Mouse (Mus musculus) adrenal gland, adult 2 months (tissue): ENCODE data around the gene Sox12. TPM values are rescaled to one million over a fixed set of nuclear protein-coding genes. Genes with fewer than 3 reads are reported as not detected.
"Not testable (repeated sequence)": the region's sequence is repeated elsewhere in the genome, so short reads cannot be mapped to it uniquely, and the experiment has no call there.

ENCODE experiments used
- DNase-seq: peaks from one replicate; pipeline ENCODE4 v3.0.0; 2021
- polyA plus RNA-seq: library from polyadenylated mRNA; depleted of rRNA; stranded (reverse); fragments of >200 nt; gene quantifications from 2 replicates; pipeline ENCODE4 v1.2.3, GENCODE M21; 2012; rRNA removed
- total RNA-seq, 2 experiments: library from RNA; stranded (reverse); gene quantifications; 2 replicates each; pipeline ENCODE4 v1.2.3; 2021

Sox12 gene
- total and polyA plus RNA-seq, 3 experiments: 6.2 to 15.9 (median 11.0) TPM

DNA sequence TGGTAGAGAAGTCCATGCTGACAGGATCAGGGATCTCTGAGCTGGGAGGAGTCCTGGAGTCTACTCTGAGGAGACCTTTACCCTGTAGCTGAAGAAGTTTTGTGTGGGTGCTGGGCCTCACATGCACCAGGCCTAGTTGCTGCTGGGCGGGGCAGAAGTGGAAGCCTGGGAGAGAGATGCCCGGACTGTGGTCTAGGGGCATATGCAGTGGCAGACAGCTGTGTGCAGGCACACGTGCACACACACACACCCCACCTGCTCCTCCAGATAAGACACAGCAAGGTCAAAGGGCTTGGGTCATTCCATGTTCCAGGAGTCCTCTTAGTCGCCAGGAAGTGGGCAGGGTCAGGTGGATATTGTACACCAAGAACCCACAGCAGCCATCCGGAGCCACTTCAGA is 38.2 kb downstream of the Sox12 start:
- no peak for DNase-seq

DNA sequence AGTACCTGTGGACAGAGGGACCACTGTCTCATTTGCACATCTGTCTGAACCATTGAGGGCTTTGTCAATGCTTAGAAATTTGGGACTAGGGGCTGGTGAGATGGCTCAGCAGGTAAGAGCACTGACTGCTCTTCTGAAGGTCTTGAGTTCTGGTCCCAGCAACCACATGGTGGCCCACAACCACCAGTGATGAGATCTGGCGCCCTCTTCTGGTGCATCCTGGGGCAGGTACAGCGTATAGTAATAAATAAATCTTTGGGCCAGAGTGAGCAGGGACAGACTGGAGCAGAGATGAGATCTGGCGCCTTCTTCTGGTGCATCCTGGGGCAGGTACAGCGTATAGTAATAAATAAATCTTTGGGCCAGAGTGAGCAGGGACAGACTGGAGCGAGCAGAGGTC is 38.9 kb downstream of the Sox12 start:
- not testable (repeated sequence) for DNase-seq

DNA sequence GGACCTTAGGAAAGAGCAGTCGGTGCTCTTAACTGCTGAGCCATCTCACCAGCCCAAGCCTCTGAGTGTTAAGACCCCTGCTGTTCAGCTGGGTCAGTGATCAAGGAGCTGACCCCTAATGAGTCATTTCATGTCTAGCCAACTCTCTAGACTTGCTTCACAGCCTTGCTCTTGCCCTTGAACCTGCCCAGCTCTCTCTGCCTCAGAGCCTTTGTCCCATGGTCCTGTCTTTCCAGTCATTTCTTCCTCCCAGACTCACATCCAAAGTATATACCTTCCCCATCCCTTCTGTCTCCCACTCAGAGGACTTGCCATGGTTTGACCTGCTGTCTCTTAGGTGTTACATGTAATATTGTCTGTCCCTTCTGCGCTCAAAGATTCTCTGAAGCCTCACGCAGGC is 40.6 kb downstream of the Sox12 start:
- peak; percentile 51 for DNase-seq

DNA sequence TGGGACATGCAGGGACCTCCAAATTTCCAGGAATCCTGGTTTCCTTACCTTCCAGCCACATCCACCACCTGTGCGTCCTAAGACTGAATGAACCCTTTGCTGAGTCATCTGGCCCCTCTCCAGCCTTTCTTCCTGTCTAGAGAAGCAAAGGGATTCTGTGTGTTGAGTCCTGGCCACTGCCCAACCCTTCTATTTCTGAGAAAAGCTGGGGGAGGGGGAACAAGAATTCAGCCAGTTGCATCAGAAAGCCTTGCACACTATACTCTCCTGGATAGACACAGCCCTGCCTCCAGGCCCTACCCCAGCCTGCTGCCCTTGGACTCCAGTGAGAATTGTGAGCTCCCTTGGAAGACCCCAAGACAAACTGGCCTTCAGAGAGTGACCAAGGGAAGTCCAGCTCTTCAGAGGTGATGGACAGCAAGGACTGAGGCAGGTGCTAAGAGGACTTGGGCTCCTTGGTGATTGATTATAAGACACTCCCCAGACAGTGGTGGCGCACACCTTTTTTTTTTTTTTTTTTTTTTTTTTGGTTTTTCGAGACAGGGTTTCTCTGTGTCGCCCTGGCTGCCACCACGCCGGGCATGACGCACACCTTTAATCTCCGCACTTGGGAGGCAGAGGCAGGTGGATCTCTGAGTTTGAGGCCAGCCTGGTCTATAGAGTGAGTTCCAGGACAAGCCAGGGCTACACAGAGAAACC is 47.9 kb downstream of the Sox12 start:
- DNase-seq: peak; percentile 84

DNA sequence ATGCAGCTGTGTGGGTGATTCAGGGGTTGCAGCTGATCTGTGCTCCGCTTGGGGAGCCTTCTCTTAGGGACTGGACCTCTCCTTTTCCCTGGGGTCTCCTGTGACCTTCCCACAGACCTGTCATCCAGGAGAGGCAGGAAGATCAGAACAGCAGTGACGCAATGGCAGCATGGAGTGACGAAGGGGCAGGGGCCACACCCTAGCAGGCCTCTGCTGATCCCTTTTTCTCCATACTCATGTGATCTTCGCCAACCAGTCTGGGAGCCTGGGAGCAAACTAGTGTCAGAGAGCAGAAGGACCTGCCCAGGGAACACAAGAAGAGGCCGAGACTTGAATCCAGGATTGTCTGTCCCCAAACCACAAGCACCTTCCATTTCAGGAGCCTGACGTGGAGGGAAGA is 48.7 kb downstream of the Sox12 start:
- DNase-seq: no peak

DNA sequence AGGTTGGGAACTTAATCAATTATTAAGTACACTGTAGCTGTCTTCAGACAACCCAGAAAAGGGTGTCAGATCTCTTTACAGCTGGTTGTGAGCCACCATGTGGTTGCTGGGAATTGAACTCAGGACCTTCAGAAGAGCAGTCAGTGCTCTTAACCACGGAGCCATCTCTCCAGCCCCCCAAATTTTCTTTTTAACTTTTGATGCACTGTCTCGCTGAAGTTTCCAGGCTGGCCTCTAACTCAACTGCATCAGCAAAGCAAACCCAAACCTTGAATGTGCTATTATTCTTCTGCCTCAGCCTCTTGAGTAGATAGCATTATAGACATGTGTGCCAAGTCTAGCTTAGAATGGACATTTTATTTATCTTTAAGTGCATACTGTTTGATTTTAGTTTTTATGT is 50.1 kb downstream of the Sox12 start:
- DNase-seq: no peak

DNA sequence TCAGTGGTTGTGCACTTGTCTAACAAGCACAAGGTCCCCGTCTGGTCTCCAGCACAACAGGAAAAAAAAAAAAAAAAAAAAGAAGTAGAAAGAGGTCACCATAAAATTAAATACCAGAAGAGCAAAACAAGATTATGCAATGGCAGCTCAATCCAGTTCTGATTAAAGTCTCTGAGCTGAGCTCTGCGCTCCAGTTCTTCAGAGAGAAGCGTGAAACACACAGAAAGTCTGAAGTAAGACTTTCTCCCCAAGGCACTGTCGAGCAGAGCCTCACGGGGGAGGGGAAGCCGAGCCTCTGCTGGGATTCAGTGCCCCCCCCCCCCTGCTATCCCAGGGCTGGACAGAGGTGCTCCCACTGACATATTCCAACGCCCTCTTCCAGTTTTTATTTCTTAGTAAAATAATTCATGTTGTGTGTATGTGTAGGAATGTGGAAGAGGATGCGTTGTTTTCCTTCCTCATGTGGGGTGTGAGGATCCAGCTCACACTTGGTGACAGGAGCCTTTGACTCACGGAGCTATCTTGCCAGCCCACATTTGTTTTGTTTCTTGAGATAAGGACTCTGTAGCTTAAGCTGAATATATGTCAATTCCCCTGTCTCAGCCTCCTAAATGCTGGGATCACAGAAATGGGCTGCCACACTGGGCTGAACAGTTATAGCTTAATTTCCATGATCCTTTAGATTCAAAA is 50.9 kb downstream of the Sox12 start:
- no peak for DNase-seq

DNA sequence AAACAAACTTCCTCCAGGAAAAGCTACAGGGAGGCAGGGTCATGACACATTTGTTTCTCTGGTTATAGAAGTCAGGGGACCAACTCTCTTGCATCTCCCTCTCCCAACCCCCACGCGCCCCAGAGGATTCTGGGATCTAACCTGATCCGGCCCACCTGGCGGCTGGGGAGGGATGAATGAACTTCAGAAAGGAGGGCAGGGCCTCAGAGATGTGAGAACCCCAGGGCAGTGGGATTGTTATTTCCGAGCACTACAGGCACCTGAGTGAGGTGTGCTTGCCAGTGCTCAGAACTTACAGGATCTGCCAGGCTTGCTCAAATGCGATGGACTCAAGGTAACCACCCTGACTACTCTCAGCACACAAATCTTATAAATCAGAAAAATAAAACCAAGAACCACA is 52.5 kb downstream of the Sox12 start:
- peak; percentile 3 for DNase-seq

DNA sequence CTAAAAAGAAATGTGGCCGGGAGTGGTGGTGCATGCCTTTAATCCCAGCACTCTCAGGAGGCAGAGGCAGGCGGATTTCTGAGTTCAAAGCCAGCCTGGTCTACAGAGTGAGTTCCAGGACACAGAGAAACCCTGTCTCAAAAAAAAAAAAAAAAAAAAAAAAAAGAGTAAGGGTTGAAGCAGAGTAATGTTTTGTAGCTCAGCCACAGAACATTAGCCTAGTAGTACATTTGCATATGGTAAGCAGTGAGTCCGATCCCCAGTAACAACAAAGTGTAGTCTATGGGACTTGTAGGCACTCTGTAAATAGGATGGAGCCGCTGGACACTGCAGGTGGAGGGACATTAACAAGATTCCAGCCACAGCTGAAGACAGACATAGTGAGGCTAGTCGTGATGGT is 53.0 kb downstream of the Sox12 start:
- DNase-seq: no peak

DNA sequence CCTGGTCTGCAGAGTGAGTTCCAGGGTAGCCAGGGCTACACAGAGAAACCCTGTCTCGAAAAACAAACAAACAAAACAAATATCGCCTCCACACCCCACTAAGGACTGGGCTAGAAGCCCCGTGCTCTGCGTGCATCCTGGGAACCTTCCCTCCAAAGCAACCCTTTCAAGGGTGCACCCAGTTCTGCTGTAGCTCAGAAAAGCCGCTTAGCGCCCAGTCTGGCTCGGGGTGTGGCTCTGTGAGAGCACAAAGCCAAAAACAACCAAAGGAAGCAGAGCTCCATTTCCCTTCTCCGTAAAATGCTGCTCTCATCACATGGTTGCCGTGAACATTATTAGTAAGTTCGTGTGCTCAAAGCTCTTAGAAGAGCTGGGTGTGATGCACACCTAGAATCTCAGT is 53.5 kb downstream of the Sox12 start:
- DNase-seq: no peak

Other genes with a start within 250 kb of the Sox12 start
- gene Csnk2a1, start 171.2 kb downstream of the Sox12 start, total RNA-seq: 10 to 100 TPM; 91.7 to 93.7 TPM
- gene Csnk2a1, start 171.2 kb downstream of the Sox12 start, polyA plus RNA-seq: 8.4 and 10.6 TPM in 2 replicates
- gene Tbc1d20, start 104.2 kb downstream of the Sox12 start, total RNA-seq: 100 to 1,000 TPM; 121 to 162 TPM
- 63.3 and 69.8 TPM in 2 replicates for gene Tbc1d20, start 104.2 kb downstream of the Sox12 start, polyA plus RNA-seq
- gene Rbck1, start 65.4 kb downstream of the Sox12 start, total RNA-seq: 100 to 1,000 TPM; 103 to 107 TPM
- gene Rbck1, start 65.4 kb downstream of the Sox12 start, polyA plus RNA-seq: 328 and 381 TPM in 2 replicates
- 10 to 100 TPM in 1 of 2 experiments, 1 to 10 TPM in 1; 2.8 to 23.9 TPM for gene Trib3, start 54.0 kb downstream of the Sox12 start, total RNA-seq
- gene Trib3, start 54.0 kb downstream of the Sox12 start, polyA plus RNA-seq: 5.8 and 6.9 TPM in 2 replicates
- gene Nrsn2, start 21.4 kb downstream of the Sox12 start, total RNA-seq: 1 to 10 TPM; 3.9 to 5.0 TPM
- 7.4 and 8.4 TPM in 2 replicates for gene Nrsn2, start 21.4 kb downstream of the Sox12 start, polyA plus RNA-seq
- 1 to 10 TPM; 5.4 to 7.8 TPM for gene Zcchc3, start 17.0 kb upstream of the Sox12 start, total RNA-seq
- 3.3 and 3.7 TPM in 2 replicates for gene Zcchc3, start 17.0 kb upstream of the Sox12 start, polyA plus RNA-seq
- under 1 TPM; 0.32 to 0.35 TPM for gene 6820408C15Rik, start 17.5 kb upstream of the Sox12 start, total RNA-seq
- gene 6820408C15Rik, start 17.5 kb upstream of the Sox12 start, polyA plus RNA-seq: 0.07 and 0.13 TPM in 2 replicates
- gene Defb23, start 66.6 kb upstream of the Sox12 start, total RNA-seq: not detected
- gene Defb23, start 66.6 kb upstream of the Sox12 start, polyA plus RNA-seq: not detected in 2 replicates
- not detected for gene Defb20, start 79.0 kb upstream of the Sox12 start, total RNA-seq
- gene Defb20, start 79.0 kb upstream of the Sox12 start, polyA plus RNA-seq: not detected in 2 replicates
- not detected for gene Defb22, start 92.1 kb upstream of the Sox12 start, total RNA-seq
- gene Defb22, start 92.1 kb upstream of the Sox12 start, polyA plus RNA-seq: not detected in 2 replicates
- gene Defb26, start 113.6 kb upstream of the Sox12 start, total RNA-seq: not detected
- gene Defb26, start 113.6 kb upstream of the Sox12 start, polyA plus RNA-seq: not detected in 2 replicates
- not detected for gene Defb28, start 120.2 kb upstream of the Sox12 start, total RNA-seq
- not detected in 2 replicates for gene Defb28, start 120.2 kb upstream of the Sox12 start, polyA plus RNA-seq
- gene Defb29, start 142.0 kb upstream of the Sox12 start, total RNA-seq: not detected
- not detected in 2 replicates for gene Defb29, start 142.0 kb upstream of the Sox12 start, polyA plus RNA-seq
- not detected for gene Gm17416, start 171.3 kb upstream of the Sox12 start, total RNA-seq
- gene Gm17416, start 171.3 kb upstream of the Sox12 start, polyA plus RNA-seq: not detected in 2 replicates
- not detected for gene Defb21, start 174.7 kb upstream of the Sox12 start, total RNA-seq
- not detected in 2 replicates for gene Defb21, start 174.7 kb upstream of the Sox12 start, polyA plus RNA-seq
- gene Defb19, start 182.2 kb upstream of the Sox12 start, total RNA-seq: under 1 TPM in 1 of 2 experiments, not detected in 1; 0.90 TPM
- gene Defb19, start 182.2 kb upstream of the Sox12 start, polyA plus RNA-seq: not detected in 2 replicates
- gene Defb45, start 201.3 kb upstream of the Sox12 start, total RNA-seq: not detected
- gene Defb45, start 201.3 kb upstream of the Sox12 start, polyA plus RNA-seq: not detected in 2 replicates
- under 1 TPM in 1 of 2 experiments, not detected in 1; 0.73 TPM for gene Defb36, start 206.3 kb upstream of the Sox12 start, total RNA-seq
- gene Defb36, start 206.3 kb upstream of the Sox12 start, polyA plus RNA-seq: 0.86 and 0.95 TPM in 2 replicates
- not detected for gene Defb25, start 225.0 kb upstream of the Sox12 start, total RNA-seq
- 1.0 TPM in 1 of 2 replicates, not detected in the other for gene Defb25, start 225.0 kb upstream of the Sox12 start, polyA plus RNA-seq
- gene Rem1, start 228.9 kb upstream of the Sox12 start, total RNA-seq: 10 to 100 TPM; 11.3 to 18.1 TPM
- 11.9 and 21.0 TPM in 2 replicates for gene Rem1, start 228.9 kb upstream of the Sox12 start, polyA plus RNA-seq